Mouse (Mus musculus) layer of hippocampus, postnatal 14 days (tissue): Measurements from ENCODE around the gene Asap3. TPM values are rescaled to one million over a fixed set of nuclear protein-coding genes. Genes with fewer than 3 reads are reported as not detected.

Source experiments
- DNase-seq, 2 experiments: peaks; one replicate each; pipeline ENCODE4 v3.0.0; 2021 to 2022; ENCODE audit warnings: low spot score in 2 of 2, mixed read lengths in 1 of 2
- total RNA-seq, 2 experiments: library from RNA; stranded (reverse); gene quantifications; 2 replicates each; pipeline ENCODE4 v1.2.3; 2021

Asap3 gene
- total RNA-seq, 2 experiments from 2014 or later, result 5.1 to 6.0 TPM

DNA sequence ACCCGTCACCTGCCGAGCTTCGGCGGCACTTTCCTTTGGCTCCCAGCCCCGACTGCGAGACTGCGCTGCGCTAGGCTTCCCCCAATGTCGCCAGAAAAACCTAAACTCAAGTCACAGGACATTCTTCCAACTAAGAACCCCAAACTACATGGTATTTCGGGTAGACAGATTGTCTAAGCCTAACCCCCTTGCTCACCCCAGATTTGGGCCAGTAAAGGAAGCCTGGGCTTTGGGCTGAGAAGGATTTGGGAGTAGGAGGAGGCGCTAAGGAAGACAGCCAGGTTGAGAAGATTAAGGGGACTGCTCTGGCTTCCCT is 43.1 kb downstream of the Asap3 start:
- no peak for DNase-seq

- DNase-seq, result no peak
These were observed 43.6 kb downstream of the Asap3 start for GRCm38 (mm10) chr4:136249780-136250179.

GRCm38 (mm10) chr4:136255919-136256318 is 49.8 kb downstream of the Asap3 start:
- no peak for DNase-seq

GRCm38 (mm10) chr4:136256696-136257095 is 50.5 kb downstream of the Asap3 start:
- no peak for DNase-seq

GRCm38 (mm10) chr4:136259916-136260315 is 53.8 kb downstream of the Asap3 start:
- no peak for DNase-seq

GRCm38 (mm10) chr4:136260491-136261180 is 54.5 kb downstream of the Asap3 start:
- DNase-seq, result peak; percentile 76 to 79

DNA sequence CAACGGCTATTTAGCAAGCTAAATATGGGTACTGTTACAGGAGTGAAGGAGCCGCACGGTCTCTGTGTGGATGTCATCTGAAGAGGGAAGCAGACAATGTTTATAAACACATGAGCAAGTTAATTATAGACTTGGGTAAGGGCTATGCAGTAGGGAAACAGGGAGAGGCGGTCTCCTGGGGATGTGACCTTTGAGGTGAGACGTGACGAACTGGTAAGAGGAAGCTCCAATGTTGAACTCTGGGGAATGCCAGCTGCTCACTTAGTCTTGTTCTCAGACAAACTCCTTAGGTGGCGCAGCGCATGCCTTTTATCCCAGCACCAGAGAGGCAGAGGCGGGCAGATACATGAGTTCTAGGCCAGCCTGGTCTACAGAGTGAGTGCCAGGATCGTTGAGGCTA is 55.7 kb downstream of the Asap3 start:
- no peak for DNase-seq

DNA sequence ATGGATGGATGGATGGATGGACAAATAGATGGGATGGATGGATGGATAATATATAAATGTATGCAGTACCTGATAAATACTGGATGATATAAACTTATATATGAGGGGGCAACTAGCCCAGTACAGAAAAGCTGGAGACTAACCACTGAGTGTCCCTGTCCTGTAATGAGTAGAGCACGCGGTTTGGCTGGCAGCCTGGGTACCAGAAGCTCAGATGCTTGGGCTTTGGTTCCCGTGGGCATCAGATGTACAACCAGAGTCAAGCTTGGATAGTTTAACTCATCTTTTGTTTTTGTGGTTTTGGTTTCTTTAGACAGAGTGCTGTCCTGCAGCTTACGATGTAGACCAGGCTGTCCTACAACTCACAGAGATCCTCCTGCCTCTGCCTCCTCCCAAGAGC is 57.4 kb downstream of the Asap3 start:
- no peak for DNase-seq

GRCm38 (mm10) chr4:136266716-136267343 is 60.7 kb downstream of the Asap3 start:
- DNase-seq, result no peak

DNA sequence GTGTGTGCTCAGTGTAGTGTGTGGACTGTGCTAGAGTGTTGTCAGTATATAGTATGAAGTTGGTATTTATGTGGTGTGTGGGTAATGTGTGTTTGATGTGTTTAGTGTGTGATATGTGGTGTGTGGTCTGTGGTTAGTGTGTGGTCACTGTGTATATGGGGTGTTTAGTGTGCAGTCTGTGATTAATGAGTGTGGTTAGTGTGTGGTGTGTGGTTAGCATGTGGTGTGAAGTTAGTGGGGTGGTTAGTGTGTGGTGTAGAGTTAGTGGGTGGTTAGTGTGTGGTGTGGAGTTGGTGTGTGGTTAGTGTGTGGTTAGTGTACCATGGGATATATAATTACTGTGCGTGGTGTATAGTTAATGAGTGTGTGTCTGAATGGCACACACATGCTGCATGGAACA is 62.7 kb downstream of the Asap3 start:
- no peak for DNase-seq

- no peak for DNase-seq
These were observed 64.5 kb downstream of the Asap3 start for GRCm38 (mm10) chr4:136270648-136271047.

GRCm38 (mm10) chr4:136281097-136281496 is 74.9 kb downstream of the Asap3 start:
- DNase-seq, result no peak

DNA sequence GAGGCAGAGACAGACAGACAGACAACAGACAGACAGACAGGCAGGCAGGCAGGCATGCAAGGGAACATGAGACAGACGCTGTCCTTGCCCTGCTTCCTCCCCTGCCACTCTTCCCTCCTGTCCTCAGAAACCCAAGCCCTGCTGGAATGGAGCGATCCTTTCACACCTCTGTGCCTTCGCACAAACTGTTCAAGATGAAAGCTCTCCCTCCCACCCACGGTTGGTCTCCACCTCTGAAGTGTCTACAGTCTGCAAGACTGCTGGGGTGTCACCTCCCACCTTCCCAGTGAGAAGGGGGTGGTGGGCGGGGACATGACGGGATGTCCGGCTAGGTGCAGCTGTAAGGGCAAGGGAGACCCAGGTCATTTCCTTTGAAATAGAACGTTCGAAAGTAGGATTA is 75.4 kb downstream of the Asap3 start:
- no peak for DNase-seq

DNA sequence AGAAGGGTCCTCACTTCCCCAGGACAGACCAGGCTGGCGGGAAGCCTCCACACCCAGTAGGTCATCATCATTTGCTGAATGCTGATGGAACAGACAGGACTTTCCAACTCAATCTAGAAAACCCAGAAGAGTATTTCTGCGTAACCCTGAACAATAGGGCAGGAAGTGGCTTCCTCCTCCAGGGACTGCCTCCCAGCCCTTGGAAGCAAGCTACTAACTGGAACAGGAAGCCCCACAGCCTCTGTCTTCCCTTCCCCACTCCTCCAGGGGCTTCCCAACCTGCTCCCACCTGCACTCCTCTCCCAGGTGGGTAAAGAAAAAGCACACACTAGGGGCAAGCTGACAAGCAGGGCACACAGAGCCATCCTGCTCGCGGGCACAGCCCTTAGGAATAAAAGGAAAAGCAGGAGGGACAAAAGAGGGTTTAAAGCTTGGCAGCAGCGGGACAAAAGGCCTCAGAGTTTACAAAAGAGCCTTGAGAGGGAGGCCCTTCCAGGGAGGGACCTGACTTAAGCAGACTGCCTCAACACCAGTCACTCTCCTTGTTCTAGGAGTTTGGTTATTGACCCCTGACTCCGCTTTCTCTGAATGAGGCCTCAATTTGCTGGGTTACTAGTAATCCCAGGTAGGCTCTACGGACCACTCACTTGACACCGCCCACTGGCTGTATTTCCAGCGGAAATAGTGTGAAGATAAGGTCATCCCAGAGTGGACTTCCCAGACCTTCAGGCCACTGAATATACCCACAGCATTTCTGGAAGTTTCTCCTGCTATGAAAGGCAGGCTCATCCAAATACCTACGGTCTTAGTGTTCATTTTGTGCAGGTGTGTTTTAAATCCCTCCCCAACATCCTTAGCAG is 76.7 kb downstream of the Asap3 start:
- DNase-seq, result no peak

DNA sequence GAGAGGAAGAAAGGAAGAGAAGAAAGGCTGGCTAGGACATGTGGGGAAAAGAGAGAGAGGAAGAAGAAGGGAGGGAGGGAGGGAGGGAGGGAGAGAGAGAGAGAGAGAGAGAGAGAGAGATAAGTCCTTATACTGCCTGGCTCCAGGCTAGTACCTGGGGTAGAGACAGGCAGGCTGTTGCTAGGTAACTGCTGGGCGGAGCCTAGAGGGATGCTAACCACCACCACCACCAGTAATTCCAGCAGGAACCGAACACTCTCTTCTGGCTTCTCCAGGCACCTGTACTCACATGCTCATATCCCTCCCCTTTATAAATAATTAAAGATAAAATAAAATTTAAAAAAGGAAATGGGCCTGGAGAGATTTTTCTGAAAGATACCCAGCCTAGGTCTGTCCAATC is 77.6 kb downstream of the Asap3 start:
- no peak for DNase-seq

GRCm38 (mm10) chr4:136284455-136284854 is 78.3 kb downstream of the Asap3 start, which contains the start of gene Zfp46:
TSS of gene Zfp46 (plus strand) at chr4:136284683.
- peak; percentile 73 to 93 for DNase-seq

- peak in 1 of 2 experiments; percentile 23 for DNase-seq
These were observed 78.7 kb downstream of the Asap3 start for GRCm38 (mm10) chr4:136284891-136285290.

GRCm38 (mm10) chr4:136285348-136285810 is 79.2 kb downstream of the Asap3 start:
- DNase-seq, result peak; percentile 92 to 96

- peak; percentile 93 to 98 for DNase-seq
These were observed 79.7 kb downstream of the Asap3 start for GRCm38 (mm10) chr4:136285811-136286371.

DNA sequence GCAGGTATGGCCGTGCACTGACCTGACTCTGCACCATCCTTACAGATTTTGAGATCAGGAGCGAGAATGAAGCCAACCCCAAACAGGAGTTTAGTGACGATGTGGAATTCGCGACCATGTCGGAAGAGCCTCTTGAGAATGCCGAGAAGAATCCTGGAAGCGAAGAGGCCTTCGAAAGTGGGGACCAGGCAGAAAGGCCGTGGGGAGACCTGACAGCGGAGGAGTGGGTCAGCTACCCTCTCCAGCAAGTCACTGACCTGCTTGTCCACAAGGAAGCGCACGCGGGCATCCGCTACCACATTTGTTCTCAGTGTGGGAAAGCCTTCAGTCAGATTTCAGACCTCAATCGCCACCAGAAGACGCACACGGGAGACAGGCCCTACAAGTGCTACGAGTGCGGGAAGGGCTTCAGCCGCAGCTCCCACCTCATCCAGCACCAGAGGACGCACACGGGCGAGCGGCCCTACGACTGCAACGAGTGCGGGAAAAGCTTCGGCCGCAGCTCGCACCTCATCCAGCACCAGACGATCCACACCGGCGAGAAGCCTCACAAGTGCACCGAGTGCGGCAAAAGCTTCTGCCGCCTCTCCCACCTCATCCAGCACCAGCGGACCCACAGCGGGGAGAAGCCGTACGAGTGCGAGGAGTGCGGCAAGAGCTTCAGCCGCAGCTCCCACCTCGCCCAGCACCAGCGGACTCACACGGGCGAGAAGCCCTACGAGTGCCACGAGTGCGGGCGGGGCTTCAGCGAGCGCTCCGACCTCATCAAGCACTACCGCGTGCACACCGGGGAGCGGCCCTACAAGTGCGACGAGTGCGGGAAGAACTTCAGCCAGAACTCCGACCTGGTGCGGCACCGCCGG is 84.0 kb downstream of the Asap3 start:
- DNase-seq, result no peak
